Mouse (Mus musculus): ENCODE data around the gene Gpr45. TPM values are rescaled to one million over a fixed set of nuclear protein-coding genes. Genes with fewer than 3 reads are reported as not detected.

The Gpr45 gene
- 19.5 and 23.3 TPM in 2 replicates for polyA plus RNA-seq (2012; rRNA removed)

GRCm38 (mm10) chr1:42952734-42953481, at the start of gene Gpr45:
Gene Gpr45, plus strand, starts transcription at chr1:42952872.

Other genes starting within 250 kb of the Gpr45 start
- gene Mrps9, start 101.6 kb upstream of the Gpr45 start, polyA plus RNA-seq (2012; rRNA removed) = 45.5 and 46.0 TPM in 2 replicates
- 30.9 and 31.5 TPM in 2 replicates for gene Tgfbrap1, start 145.8 kb downstream of the Gpr45 start, polyA plus RNA-seq (2012; rRNA removed)
- gene AI597479, start 145.8 kb downstream of the Gpr45 start, polyA plus RNA-seq (2012; rRNA removed) = 33.0 and 35.0 TPM in 2 replicates
- gene Fhl2, start 244.1 kb downstream of the Gpr45 start, polyA plus RNA-seq (2012; rRNA removed) = 27.8 and 28.3 TPM in 2 replicates

Data from central nervous system, embryonic 18 days (tissue).